Mouse (Mus musculus): ENCODE measurements at regions not wholly inside any gene's neighbourhood (a gene's known extent, or its start where the extent isn't known, plus 50 kb on each side); places are given as distances from the start of the nearest gene placed in this dataset.
"Not testable (repeated sequence)": the region's sequence is repeated elsewhere in the genome, so short reads cannot be mapped to it uniquely, and the experiment has no call there.

- not testable (repeated sequence) for DNase-seq (ENCODE audit: low read depth, low spot score)
These were observed 971.2 kb downstream of the Agbl1 start for GRCm38 (mm10) chr7:77200903-77201302.

GRCm38 (mm10) chr7:77205604-77206003, 975.9 kb downstream of the Agbl1 start:
- DNase-seq (ENCODE audit: low read depth, low spot score): no peak

- DNase-seq (ENCODE audit: low read depth, low spot score): no peak
These were observed 1019.7 kb downstream of the Agbl1 start for GRCm38 (mm10) chr7:77249391-77249790.

GRCm38 (mm10) chr7:77287657-77288056, 1058.0 kb downstream of the Agbl1 start:
- no peak for DNase-seq (ENCODE audit: low read depth, low spot score)

- no peak for DNase-seq (ENCODE audit: low read depth, low spot score)
These were observed 1065.4 kb downstream of the Agbl1 start for GRCm38 (mm10) chr7:77294984-77295642.

- DNase-seq (ENCODE audit: low read depth, low spot score): peak; percentile 74
These were observed 1073.5 kb downstream of the Agbl1 start for GRCm38 (mm10) chr7:77303227-77303626.

- peak; percentile 74 for DNase-seq (ENCODE audit: low read depth, low spot score)
These were observed 1074.2 kb downstream of the Agbl1 start for GRCm38 (mm10) chr7:77303935-77304334.

GRCm38 (mm10) chr7:77305471-77305870, 1075.8 kb downstream of the Agbl1 start:
- no peak for DNase-seq (ENCODE audit: low read depth, low spot score)

- DNase-seq (ENCODE audit: low read depth, low spot score): no peak
These were observed 1082.0 kb downstream of the Agbl1 start for GRCm38 (mm10) chr7:77311661-77312060.

GRCm38 (mm10) chr7:77325140-77325539, 1095.5 kb downstream of the Agbl1 start:
- no peak for DNase-seq (ENCODE audit: low read depth, low spot score)

- no peak for DNase-seq (ENCODE audit: low read depth, low spot score)
These were observed 1097.1 kb downstream of the Agbl1 start for GRCm38 (mm10) chr7:77326836-77327235.

GRCm38 (mm10) chr7:77327516-77327915, 1097.8 kb downstream of the Agbl1 start:
- no peak for DNase-seq (ENCODE audit: low read depth, low spot score)

- no peak for DNase-seq (ENCODE audit: low read depth, low spot score)
These were observed 1108.9 kb downstream of the Agbl1 start for GRCm38 (mm10) chr7:77338630-77339029.
